Mouse (Mus musculus) olfactory bulb, adult 2 months (tissue): ENCODE results near the gene Jun.

ENCODE experiments used
- CTCF ChIP-seq: fragments of 200-500 bp; IDR thresholded peaks from 2 replicates; pipeline ENCODE4 v1.5.1; 2012; ENCODE audit warnings: low read depth, mild to moderate bottlenecking, low read length, moderate library complexity; ENCODE audit not compliant: insufficient read depth
- POLR2A ChIP-seq: fragments of 200-500 bp; IDR thresholded peaks from 2 replicates; pipeline ENCODE4 v1.6.1; 2012; ENCODE audit warnings: mild to moderate bottlenecking, low read depth, low read length, moderate library complexity; ENCODE audit not compliant: insufficient read depth

- TF ChIP-seq CTCF (no peak), POLR2A (no peak)
These were observed 3.3 kb downstream of the Jun start for GRCm38 (mm10) chr4:95048731-95049100.
